Mouse (Mus musculus): ENCODE measurements at regions not wholly inside any gene's neighbourhood (a gene's known extent, or its start where the extent isn't known, plus 50 kb on each side); places are given as distances from the start of the nearest gene placed in this dataset.

- DNase-seq (ENCODE audit: extremely low read depth, low read depth, low spot score), result no peak
Measured at GRCm38 (mm10) chr12:77962631-77963030, 231.4 kb upstream of the Gm6657 start.

DNA sequence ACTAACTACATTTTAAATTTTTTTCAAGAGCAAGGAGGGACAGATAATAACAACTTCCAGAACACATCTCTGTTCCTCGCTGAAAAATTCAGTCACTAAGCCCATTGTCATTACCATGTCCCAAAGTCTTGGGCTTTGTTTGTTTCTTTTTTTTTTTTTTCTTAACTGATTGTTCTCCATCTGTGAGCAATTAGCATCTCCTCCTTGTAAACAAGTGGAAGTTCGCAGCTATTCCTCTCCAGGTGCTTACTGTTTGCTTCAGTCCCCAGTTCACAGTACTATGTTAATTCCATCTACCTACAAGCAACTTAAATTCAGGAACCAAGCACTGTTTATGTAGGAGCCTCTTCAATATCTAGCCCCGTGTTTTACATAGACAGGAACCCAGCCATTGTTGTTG lies 225.5 kb upstream of the Gm6657 start:
- no peak for DNase-seq (ENCODE audit: extremely low read depth, low read depth, low spot score)

GRCm38 (mm10) chr12:77970026-77970425 lies 224.0 kb upstream of the Gm6657 start:
- DNase-seq (ENCODE audit: extremely low read depth, low read depth, low spot score), result no peak

DNA sequence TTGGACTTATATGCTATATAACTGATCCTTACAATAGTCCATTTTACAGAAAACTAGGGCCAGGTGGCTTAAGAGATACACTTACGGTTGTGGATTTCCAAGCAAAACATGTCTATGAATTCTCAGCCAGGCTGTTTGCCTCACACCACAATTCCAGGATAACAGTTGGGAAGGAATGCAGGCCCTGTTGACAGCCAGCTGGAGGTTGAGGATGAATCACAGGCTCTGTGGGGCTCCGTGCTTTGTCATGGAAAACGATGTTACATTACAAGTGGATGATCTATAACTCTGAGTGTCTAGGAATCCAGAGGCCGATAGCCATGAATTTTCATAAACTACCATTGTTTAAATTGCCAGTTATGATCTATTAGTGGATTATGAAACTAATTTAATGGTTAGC lies 221.9 kb upstream of the Gm6657 start:
- DNase-seq (ENCODE audit: extremely low read depth, low read depth, low spot score), result no peak

DNA sequence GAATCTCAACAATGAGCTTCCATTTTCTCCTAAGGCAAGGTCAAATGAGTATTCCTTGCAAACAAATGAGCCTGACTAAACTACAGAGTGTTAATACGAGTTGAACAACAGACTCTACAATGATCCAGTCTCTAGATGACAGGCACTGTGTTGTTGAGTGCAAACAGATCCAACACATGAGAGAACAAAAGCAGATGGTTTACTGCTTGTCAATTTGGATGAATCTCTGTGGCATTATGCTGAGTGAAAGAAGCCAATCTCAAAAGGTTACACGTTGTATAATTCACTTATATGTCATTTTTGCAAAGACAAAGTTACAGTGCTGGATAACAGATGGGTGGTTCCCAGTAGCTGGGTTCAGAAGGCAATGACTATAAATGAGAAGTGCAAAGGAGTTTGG lies 217.1 kb upstream of the Gm6657 start:
- no peak for DNase-seq (ENCODE audit: extremely low read depth, low read depth, low spot score)

- DNase-seq (ENCODE audit: extremely low read depth, low read depth, low spot score), result no peak
Measured at GRCm38 (mm10) chr12:77986738-77987137, 207.3 kb upstream of the Gm6657 start.

- DNase-seq (ENCODE audit: extremely low read depth, low read depth, low spot score), result peak; percentile 28
Measured at GRCm38 (mm10) chr12:77989766-77990165, 204.3 kb upstream of the Gm6657 start.

- DNase-seq (ENCODE audit: extremely low read depth, low read depth, low spot score), result no peak
Measured at GRCm38 (mm10) chr12:77991627-77992026, 202.4 kb upstream of the Gm6657 start.

DNA sequence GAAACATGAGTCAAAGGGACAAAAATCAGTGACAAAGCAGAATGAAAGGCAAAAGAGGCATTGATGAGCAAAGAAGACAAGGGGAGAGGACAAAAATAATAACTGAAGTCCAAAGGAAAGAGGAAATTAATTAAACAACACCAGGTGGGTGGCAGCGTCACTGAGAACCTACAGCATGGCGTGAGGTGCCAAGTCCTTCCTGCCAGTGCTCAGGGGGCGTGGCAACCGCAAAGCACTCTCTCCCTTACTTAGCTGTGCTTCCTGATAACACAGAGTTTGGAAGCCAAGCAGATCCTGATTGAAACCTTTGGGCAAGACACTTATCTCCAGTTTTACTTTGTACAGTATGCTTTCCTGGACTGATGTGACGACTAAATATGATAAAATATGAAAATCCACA lies 199.9 kb upstream of the Gm6657 start:
- DNase-seq (ENCODE audit: extremely low read depth, low read depth, low spot score), result no peak

DNA sequence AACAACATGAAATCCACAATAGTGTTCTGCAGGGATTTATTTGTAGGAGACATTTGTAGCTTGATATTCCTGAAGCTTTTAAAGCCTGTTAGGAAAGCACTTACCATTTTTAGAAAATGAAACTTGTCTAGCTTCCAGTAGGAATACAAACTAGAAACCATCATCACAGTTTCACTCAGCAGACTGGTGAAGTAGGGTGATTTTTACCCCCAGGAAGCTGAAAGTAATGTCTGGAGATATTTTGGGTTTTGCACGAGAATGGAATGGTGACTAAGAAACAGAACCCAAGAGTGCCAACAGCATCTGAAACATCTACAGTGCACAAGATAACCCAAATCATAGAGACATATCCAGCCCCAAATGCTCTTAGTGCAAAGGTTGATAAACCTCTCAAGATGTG lies 196.1 kb upstream of the Gm6657 start:
- no peak for DNase-seq (ENCODE audit: extremely low read depth, low read depth, low spot score)

DNA sequence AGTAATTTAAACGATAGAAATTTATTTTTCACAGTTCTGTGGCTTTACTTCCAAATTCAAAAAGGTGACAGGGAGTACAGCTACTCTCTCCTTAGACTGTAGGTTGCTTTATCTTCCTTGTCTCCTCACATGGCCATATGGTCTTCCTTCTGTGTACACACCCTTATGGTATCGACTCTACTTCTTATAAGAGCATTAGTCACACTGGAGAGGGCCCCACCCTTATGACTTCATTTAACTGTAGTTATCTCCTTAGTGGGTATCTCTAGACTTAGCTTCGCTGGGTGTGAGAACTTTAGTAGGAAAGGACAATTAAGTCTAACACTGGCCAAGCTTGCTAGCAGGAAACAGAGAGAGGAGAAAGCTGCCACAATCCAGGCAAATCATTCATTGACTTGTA lies 193.6 kb upstream of the Gm6657 start:
- DNase-seq (ENCODE audit: extremely low read depth, low read depth, low spot score), result no peak

- DNase-seq (ENCODE audit: extremely low read depth, low read depth, low spot score), result no peak
Measured at GRCm38 (mm10) chr12:78001846-78002245, 192.2 kb upstream of the Gm6657 start.

DNA sequence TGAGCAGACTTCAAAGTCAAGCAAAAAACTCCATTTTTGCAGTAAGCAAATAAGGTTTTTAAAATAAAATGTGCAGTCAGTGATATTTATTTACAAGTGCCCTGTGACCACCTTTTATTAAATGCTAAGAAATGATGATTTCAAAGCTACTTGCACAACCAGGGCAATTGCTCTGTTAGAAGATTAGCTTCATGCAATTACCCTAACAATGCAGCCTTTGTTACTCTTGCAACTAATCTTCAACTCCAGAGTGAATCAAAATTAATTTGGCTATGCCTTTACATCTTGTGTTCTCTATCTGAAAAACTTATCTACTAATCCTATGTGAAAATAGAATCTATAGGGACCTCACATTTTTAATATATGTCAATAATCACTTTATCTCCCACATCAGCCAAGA lies 160.3 kb upstream of the Gm6657 start:
- DNase-seq (ENCODE audit: extremely low read depth, low read depth, low spot score), result no peak

DNA sequence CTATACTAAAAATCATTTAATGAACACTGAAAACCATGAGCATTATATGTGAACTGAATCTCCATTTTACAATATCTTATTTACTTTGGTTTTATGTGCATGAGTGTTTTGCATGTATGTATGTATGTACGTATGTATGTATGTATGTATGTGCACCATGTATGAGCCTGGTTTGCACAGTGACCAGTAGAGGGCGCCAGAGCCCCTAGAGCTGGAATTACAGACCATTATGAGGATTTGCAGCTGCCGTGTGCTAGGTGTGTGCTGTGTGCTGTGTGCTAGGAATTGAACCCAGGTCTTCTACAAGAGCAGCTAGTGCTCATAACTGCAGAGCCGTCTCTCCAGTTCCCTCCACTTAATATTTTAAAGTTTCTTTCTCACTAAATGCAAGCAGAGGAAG lies 147.5 kb upstream of the Gm6657 start:
- no peak for DNase-seq (ENCODE audit: extremely low read depth, low read depth, low spot score)

- no peak for DNase-seq (ENCODE audit: extremely low read depth, low read depth, low spot score)
Measured at GRCm38 (mm10) chr12:78055956-78056355, 138.1 kb upstream of the Gm6657 start.

- no peak for DNase-seq (ENCODE audit: extremely low read depth, low read depth, low spot score)
Measured at GRCm38 (mm10) chr12:78057166-78057565, 136.9 kb upstream of the Gm6657 start.

- no peak for DNase-seq (ENCODE audit: extremely low read depth, low read depth, low spot score)
Measured at GRCm38 (mm10) chr12:78059965-78060364, 134.1 kb upstream of the Gm6657 start.

GRCm38 (mm10) chr12:78066024-78066423 lies 128.0 kb upstream of the Gm6657 start:
- DNase-seq (ENCODE audit: extremely low read depth, low read depth, low spot score), result no peak

DNA sequence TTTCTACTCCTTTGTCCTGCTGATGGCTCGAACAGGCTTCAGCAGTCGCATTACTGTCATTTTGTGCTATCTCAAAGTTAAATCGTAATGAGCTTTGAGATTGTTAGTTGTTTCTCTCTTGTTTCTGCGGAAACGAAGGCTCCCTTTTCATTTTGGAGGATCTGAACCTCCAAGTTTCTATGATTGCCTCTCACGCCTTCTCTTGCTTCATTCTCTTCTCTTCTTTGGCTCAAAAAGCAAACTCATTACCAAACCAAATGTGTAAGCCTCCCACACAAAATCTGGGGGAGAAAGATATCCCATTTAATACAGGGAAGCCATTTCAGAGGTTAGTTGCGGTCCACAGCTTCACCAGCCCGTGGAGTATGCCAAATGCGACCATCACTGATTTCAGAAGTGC lies 121.1 kb upstream of the Gm6657 start:
- DNase-seq (ENCODE audit: extremely low read depth, low read depth, low spot score), result no peak

GRCm38 (mm10) chr12:78074290-78074802 lies 119.7 kb upstream of the Gm6657 start:
- DNase-seq (ENCODE audit: extremely low read depth, low read depth, low spot score), result no peak

GRCm38 (mm10) chr12:78077285-78077684 lies 116.8 kb upstream of the Gm6657 start:
- no peak for DNase-seq (ENCODE audit: extremely low read depth, low read depth, low spot score)

DNA sequence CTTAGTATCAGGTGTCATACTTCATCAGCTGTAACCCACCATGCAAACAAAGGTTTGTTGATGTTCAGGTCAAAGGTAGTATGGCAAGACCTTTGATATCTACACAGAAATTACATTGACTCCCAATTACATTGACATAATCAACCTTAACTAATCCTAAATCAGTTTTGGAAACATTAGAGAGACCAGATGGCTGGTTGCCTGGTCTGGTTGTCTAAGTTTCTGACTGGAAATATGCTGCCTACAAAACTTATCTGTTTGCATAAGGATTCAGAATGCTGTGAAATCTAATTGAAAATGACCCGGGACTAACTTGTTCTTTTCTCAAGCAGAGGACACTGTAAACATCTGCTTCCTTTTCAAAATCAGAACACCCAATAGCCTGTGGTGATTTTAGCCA lies 111.9 kb upstream of the Gm6657 start:
- DNase-seq (ENCODE audit: extremely low read depth, low read depth, low spot score), result no peak

GRCm38 (mm10) chr12:78086016-78086415 lies 108.0 kb upstream of the Gm6657 start:
- DNase-seq (ENCODE audit: extremely low read depth, low read depth, low spot score), result no peak

DNA sequence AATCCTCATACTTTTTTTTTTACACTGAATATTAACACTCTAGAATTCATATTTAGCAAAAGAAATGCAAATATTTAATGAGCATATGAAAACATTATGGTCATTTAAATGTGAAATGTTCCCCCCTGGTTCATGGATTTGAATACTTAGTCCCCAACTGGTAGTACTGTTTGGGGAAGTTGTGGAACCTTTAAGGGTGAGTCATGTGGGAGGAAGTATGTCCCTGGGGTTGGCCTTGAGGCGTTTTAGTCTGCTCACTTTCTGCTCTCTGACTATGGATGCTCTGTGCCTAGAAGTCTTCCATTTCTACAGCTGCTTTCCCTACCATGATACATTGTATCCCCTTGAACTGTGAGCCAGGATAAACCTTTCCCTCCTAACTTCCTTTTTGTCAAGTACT lies 106.1 kb upstream of the Gm6657 start:
- DNase-seq (ENCODE audit: extremely low read depth, low read depth, low spot score), result no peak
